In genomic region chr4:149414259-149414658, GRCm38 (mm10) we compare ENCODE assay signal across 28 mouse cellular contexts. TPM values are rescaled to one million over a fixed set of nuclear protein-coding genes. Genes with fewer than 3 reads are reported as not detected.
A peak's percentile ranks its signal among the peaks of the same experiment; 100 is the strongest.
DNase-seq lines count a peak whose midpoint lies in the region; TF ChIP-seq lines count a peak whose summit lies in the region.
"Had no signal": no experiment of that assay in that cellular context is flagged by ENCODE, and none has a peak within 500 bp of the region (broad histone marks: within the 10 kb centered on the region; RNA-seq: fewer than 3 reads in every experiment).

No protein-coding gene starts in this region.

- no peaks in the 10 kb centered on the region for H3K27me3 ChIP-seq in heart, adult 2 months (ENCODE audit: control insufficient read depth, insufficient read depth, low read length)
- H3K27me3 ChIP-seq: embryonic facial prominence, embryonic 12.5 days; hindbrain, embryonic 15.5 days; kidney, embryonic 15.5 days; limb, embryonic 15.5 days; liver, embryonic 15.5 days; neural tube, embryonic 12.5 days had no signal

- DNase-seq in heart, adult 2 months: no peak
- DNase-seq in heart, postnatal 14 days: no peak
- no peak for DNase-seq in layer of hippocampus, adult 2 months (ENCODE audit: low spot score in 2 of 2)
- DNase-seq in layer of hippocampus, postnatal 10 days (ENCODE audit: low spot score in 2 of 2): no peak
- peak; percentile 58 for DNase-seq in 416B (ENCODE audit: low read depth)
- peak; percentile 41 for DNase-seq in induced T-regulatory cell, adult 2 months (ENCODE audit: low read depth)
- DNase-seq in adipocyte (ENCODE audit: low spot score): no peak
- DNase-seq: cerebellum, adult 11-12 months; cerebellum, postnatal 14 days; gastrocnemius, postnatal 10 days; kidney, adult 11 months; left cerebral cortex, postnatal 4 days; lung, postnatal 10 days; retina, postnatal 1 day; thymus, postnatal 4 days had no signal

- intact Hi-C loops in heart, adult 2 months (cut with DNase I): no loop called here
- intact Hi-C loops in heart, postnatal 14 days (cut with DNase I): no loop called here

- H3K79me2 ChIP-seq in heart, adult 2 months (replicated peaks; ENCODE audit: control insufficient read depth, insufficient read depth, low read length): peaks cover 11% of the 10 kb centered on the region

- no peak overlapping the region for H3K9ac ChIP-seq in heart, adult 2 months (ENCODE audit: low read depth, low read length)
- H3K9ac ChIP-seq: embryonic facial prominence, embryonic 12.5 days; hindbrain, embryonic 15.5 days; kidney, embryonic 15.5 days; limb, embryonic 15.5 days; liver, embryonic 15.5 days; neural tube, embryonic 12.5 days had no signal

- peak; percentile 46 for TF ChIP-seq CTCF in heart, adult 2 months (IDR thresholded peaks at IDR 0.05)
- TF ChIP-seq CTCF in layer of hippocampus, adult 2 months (conservative IDR thresholded peaks at IDR 0.05): peak; percentile 53

- TF ChIP-seq EP300 in heart, adult 2 months (IDR thresholded peaks at IDR 0.05; ENCODE audit: insufficient read depth, low read depth, low read length): no peak

- H3K27ac ChIP-seq in heart, adult 2 months: no peak overlapping the region
- no peak overlapping the region for H3K27ac ChIP-seq in layer of hippocampus, adult 2 months
- H3K27ac ChIP-seq: embryonic facial prominence, embryonic 12.5 days; hindbrain, embryonic 15.5 days; kidney, embryonic 15.5 days; limb, embryonic 15.5 days; liver, embryonic 15.5 days; neural tube, embryonic 12.5 days had no signal

- WGBS in heart, adult 2 months: 94% methylated on average over 3 of the region's 3 CpGs

- peaks cover 28% of the 10 kb centered on the region for H3K4me1 ChIP-seq in heart, adult 2 months (ENCODE audit: control insufficient read depth, insufficient read depth, low read length)

- H3K4me3 ChIP-seq in heart, adult 2 months: no peak overlapping the region
- H3K4me3 ChIP-seq in layer of hippocampus, adult 2 months: no peak overlapping the region
- H3K4me3 ChIP-seq: embryonic facial prominence, embryonic 12.5 days; hindbrain, embryonic 15.5 days; kidney, embryonic 15.5 days; limb, embryonic 15.5 days; liver, embryonic 15.5 days; neural tube, embryonic 12.5 days had no signal

- peaks cover 4% of the 10 kb centered on the region for H3K36me3 ChIP-seq in heart, adult 2 months (ENCODE audit: control insufficient read depth, insufficient read depth, low read length)
- H3K36me3 ChIP-seq: hindbrain, embryonic 15.5 days had no signal

- no peak for TF ChIP-seq POLR2A in heart, adult 2 months (IDR thresholded peaks at IDR 0.05; ENCODE audit: insufficient read depth, low read depth, low read length)

RNA-seq across cellular contexts. Expression of gene Ube4b, which starts 12.3 kb away (rescaled TPM):
- total RNA-seq in heart, adult 2 months (2021): 10 to 100 TPM; 39.6 to 41.6 TPM
- 37.5 and 40.2 TPM in 2 replicates for polyA plus RNA-seq in heart, adult 2 months (2012; rRNA removed)
- total RNA-seq in heart, postnatal 14 days (2021): 10 to 100 TPM; 46.3 to 58.6 TPM
- 100 to 1,000 TPM; 105 to 107 TPM for total RNA-seq in layer of hippocampus, adult 2 months (2021)
- 100 to 1,000 TPM; 113 to 119 TPM for total RNA-seq in layer of hippocampus, postnatal 10 days (2021)

RNA-seq across cellular contexts. Expression of gene Rbp7, which starts 40.5 kb away (rescaled TPM):
- 10 to 100 TPM; 56.2 to 61.6 TPM for total RNA-seq in heart, adult 2 months (2021)
- 8.7 and 22.9 TPM in 2 replicates for polyA plus RNA-seq in heart, adult 2 months (2012; rRNA removed)
- 10 to 100 TPM; 75.7 to 77.1 TPM for total RNA-seq in heart, postnatal 14 days (2021)
- not detected for total RNA-seq in layer of hippocampus, adult 2 months (2021)
- not detected for total RNA-seq in layer of hippocampus, postnatal 10 days (2021)
- total RNA-seq: granulocyte monocyte progenitor cell, adult 5-6 weeks; layer of hippocampus, postnatal 14 days; left cerebral cortex, adult 8-10 months; left cerebral cortex, postnatal 4 days had no signal
- polyA plus RNA-seq: C2C12; forebrain, embryonic 11.5 days; hindbrain, embryonic 15.5 days; liver, embryonic 15.5 days; midbrain, embryonic 11.5 days; neural tube, embryonic 12.5 days; spleen, adult 2 months had no signal

Comparison
In these comparisons a context has a peak if more than half of its experiments do, and no peak if none do; other contexts are left out.
1. DNase-seq: peak in 416B (single experiment) and induced T-regulatory cell, adult 2 months (single experiment); none in heart, adult 2 months (0 of 2), heart, postnatal 14 days (0 of 2), layer of hippocampus, adult 2 months (0 of 2), layer of hippocampus, postnatal 10 days (0 of 2) and adipocyte (single experiment).
2. RNA of gene Rbp7, which starts 40.5 kb away (total RNA-seq): 75.7 to 77.1 TPM in heart, postnatal 14 days and 56.2 to 61.6 TPM in heart, adult 2 months; not detected in layer of hippocampus, adult 2 months and not detected in layer of hippocampus, postnatal 10 days; every median in the first group is over 10 times any median in the second.